Mouse (Mus musculus) small intestine, adult 2 months (tissue): ENCODE results near the gene F13a1. TPM values are rescaled to one million over a fixed set of nuclear protein-coding genes. Genes with fewer than 3 reads are reported as not detected.

Experiments used
- H3K27ac ChIP-seq: fragments of 200-500 bp; 2 replicates; pipeline ENCODE4 v1.5.1; 2012; ENCODE audit warnings: low read depth, low read length, control low read depth, inconsistent platforms; ENCODE audit not compliant: insufficient read depth
- H3K27me3 ChIP-seq: fragments of 200-500 bp; 2 replicates; pipeline ENCODE4 v1.6.1; 2012; ENCODE audit warnings: mild to moderate bottlenecking, moderate library complexity, low read length, inconsistent platforms; ENCODE audit not compliant: control insufficient read depth, insufficient read depth
- H3K36me3 ChIP-seq: fragments of 200-500 bp; 2 replicates; pipeline ENCODE4 v1.6.1; 2012; ENCODE audit warnings: mild to moderate bottlenecking, low read length, control low read depth, inconsistent platforms; ENCODE audit not compliant: control insufficient read depth, insufficient read depth
- H3K4me1 ChIP-seq: fragments of 200-500 bp; 2 replicates; pipeline ENCODE4 v1.6.1; 2012; ENCODE audit warnings: low read length, inconsistent platforms, mixed read lengths; ENCODE audit not compliant: control insufficient read depth, insufficient read depth, insufficient read length
- H3K4me3 ChIP-seq: fragments of 200-500 bp; 2 replicates; pipeline ENCODE4 v1.5.1; 2012; ENCODE audit warnings: low read depth, mild to moderate bottlenecking, control low read depth, inconsistent platforms, low read length, moderate library complexity
- CTCF ChIP-seq: fragments of 200-500 bp; IDR thresholded peaks from 2 replicates; pipeline ENCODE4 v1.5.1; 2012; ENCODE audit warnings: low read depth, mild to moderate bottlenecking, control low read depth, inconsistent platforms, low read length, moderate library complexity, mixed read lengths; ENCODE audit not compliant: insufficient replicate concordance, insufficient read length; ENCODE audit errors: extremely low read depth
- POLR2A ChIP-seq: fragments of 200-500 bp; IDR thresholded peaks from 2 replicates; pipeline ENCODE4 v1.6.1; 2012; ENCODE audit warnings: low read depth, mild to moderate bottlenecking, control low read depth, inconsistent platforms, low read length, moderate library complexity
- WGBS: fragments of 180-500 bp; shearing (Covaris S2); methylation state at CpG from one replicate; pipeline ENCODE4 v1.1.7; 2018; 5-methylcytosine and 5-hydroxymethylcytosine counted together
- polyA plus RNA-seq: library from polyadenylated mRNA; depleted of rRNA; stranded (reverse); fragments of >200 nt; gene quantifications from 2 replicates; pipeline ENCODE4 v1.2.3, GENCODE M21; 2012

Gene F13a1
- polyA plus RNA-seq, 1 experiment: 0.06 TPM

GRCm38 (mm10) chr13:36901603-36902002 is 148.4 kb downstream of the F13a1 start:
- H3K27me3 ChIP-seq: no peaks in the 10 kb centered on the region
- no peaks in the 10 kb centered on the region for H3K36me3 ChIP-seq
- H3K4me1 ChIP-seq: peaks cover 5% of the 10 kb centered on the region
- TF ChIP-seq CTCF (no peak), POLR2A (no peak)
- H3K4me3 ChIP-seq: no peak overlapping the region
- WGBS: 81% methylated on average over 3 of the region's 3 CpGs
- no peak overlapping the region for H3K27ac ChIP-seq

GRCm38 (mm10) chr13:36901016-36901415 is 149.0 kb downstream of the F13a1 start:
- Histone ChIP-seq H3K4me3 (no peak overlapping the region), H3K4me1 (peaks cover 5% of the 10 kb centered on the region), H3K27ac (no peak overlapping the region), H3K36me3 (no peaks in the 10 kb centered on the region), H3K27me3 (no peaks in the 10 kb centered on the region)
- WGBS: 59% methylated on average over 3 of the region's 3 CpGs
- TF ChIP-seq CTCF: no peak
- TF ChIP-seq POLR2A: no peak

DNA sequence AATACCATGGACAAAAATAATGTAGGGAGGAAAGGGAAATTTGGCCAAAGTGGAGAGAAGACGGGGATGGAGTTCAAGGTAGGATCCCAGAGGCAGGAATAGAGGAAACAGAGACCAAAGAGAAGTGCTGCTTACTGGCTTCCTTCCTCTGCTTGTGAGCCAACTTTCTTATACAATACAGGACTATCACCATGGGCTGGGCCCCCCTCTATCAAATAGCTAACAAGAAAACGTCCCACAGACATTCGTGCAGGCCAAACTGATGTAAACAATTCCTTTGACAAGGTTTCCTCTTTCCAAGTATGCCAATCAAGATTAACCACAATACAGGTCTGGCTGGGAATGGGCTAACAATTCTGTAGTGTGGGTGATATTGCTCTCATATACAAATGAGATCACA is 154.0 kb downstream of the F13a1 start:
- TF ChIP-seq POLR2A (no peak), CTCF (no peak)
- no peaks in the 10 kb centered on the region for H3K27me3 ChIP-seq
- no peak overlapping the region for H3K4me3 ChIP-seq
- no peak overlapping the region for H3K27ac ChIP-seq
- no peaks in the 10 kb centered on the region for H3K36me3 ChIP-seq
- peaks cover 2% of the 10 kb centered on the region; the same call in 1 of the 2 replicates for H3K4me1 ChIP-seq
- 43% methylated on average over 3 of the region's 3 CpGs for WGBS

DNA sequence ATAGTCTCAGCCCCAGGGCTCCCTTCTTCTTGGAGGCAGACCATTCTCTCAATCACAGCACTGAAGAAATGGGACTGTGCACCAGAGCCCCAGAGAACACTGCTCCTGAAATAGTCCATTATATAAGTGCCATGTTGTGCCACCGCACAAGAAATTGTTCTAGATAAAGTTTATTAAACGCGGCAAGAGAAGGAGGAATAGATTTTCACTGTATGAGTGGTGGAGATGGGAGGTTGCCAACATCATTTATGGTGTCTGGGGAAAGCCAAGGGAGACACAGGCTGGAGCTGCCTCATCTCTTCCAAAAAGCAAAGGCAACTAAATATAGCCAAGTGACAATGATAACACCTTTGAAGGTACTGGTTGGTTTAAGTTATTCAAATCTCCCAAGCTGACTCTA is 156.3 kb downstream of the F13a1 start:
- no peak overlapping the region for H3K4me3 ChIP-seq
- no peak overlapping the region for H3K27ac ChIP-seq
- no peaks in the 10 kb centered on the region for H3K27me3 ChIP-seq
- H3K36me3 ChIP-seq: no peaks in the 10 kb centered on the region
- 86% methylated on average over 3 of the region's 3 CpGs for WGBS
- no peaks in the 10 kb centered on the region for H3K4me1 ChIP-seq
- TF ChIP-seq POLR2A: no peak

DNA sequence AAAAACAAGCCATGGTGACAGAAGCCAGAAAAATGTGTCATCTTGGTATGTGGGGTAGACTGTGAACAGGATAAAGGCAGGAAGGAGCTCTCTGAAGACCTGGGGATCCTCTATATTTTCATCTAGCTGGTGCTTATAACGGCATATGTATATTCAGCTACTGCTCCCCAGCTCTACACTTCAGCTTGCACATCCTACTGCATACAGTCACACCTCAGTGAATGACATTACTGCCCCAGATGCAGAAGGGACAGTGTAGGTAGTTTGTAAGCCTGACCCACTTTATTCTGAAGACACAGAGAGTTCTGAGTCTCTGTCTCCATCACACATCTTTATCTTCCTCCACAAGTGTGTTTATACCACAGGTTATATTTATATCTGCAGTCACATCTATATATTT is 157.8 kb downstream of the F13a1 start:
- TF ChIP-seq POLR2A: no peak
- no peak for TF ChIP-seq CTCF
- no peak overlapping the region for H3K4me3 ChIP-seq
- no peak overlapping the region for H3K27ac ChIP-seq
- H3K27me3 ChIP-seq: no peaks in the 10 kb centered on the region
- H3K36me3 ChIP-seq: no peaks in the 10 kb centered on the region
- no peaks in the 10 kb centered on the region for H3K4me1 ChIP-seq
- WGBS: 88% methylated on average over 1 of the region's 1 CpGs

DNA sequence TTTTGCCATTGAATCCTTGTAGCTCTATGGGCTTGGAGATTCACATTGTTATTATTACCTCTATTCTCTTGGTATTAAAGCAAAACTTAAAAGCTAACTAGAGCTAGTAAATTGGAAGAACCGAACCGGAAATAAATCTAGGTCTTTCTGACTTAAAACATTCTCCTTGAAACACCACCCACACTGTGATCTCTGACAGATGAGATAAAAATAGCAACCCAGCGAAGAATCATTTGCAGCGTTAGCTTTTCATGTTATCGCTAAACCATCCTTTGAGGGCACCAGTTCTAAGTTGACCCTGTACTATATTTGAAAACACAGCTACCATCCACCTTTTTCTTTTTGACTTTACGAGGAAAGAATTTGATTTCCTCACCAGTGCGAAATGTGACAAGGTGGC is 164.1 kb downstream of the F13a1 start:
- H3K4me1 ChIP-seq: no peaks in the 10 kb centered on the region
- no peak overlapping the region for H3K27ac ChIP-seq
- no peak for TF ChIP-seq CTCF
- no peak for TF ChIP-seq POLR2A
- H3K36me3 ChIP-seq: no peaks in the 10 kb centered on the region
- WGBS: 89% methylated on average over 7 of the region's 7 CpGs
- H3K4me3 ChIP-seq: no peak overlapping the region
- H3K27me3 ChIP-seq: no peaks in the 10 kb centered on the region

DNA sequence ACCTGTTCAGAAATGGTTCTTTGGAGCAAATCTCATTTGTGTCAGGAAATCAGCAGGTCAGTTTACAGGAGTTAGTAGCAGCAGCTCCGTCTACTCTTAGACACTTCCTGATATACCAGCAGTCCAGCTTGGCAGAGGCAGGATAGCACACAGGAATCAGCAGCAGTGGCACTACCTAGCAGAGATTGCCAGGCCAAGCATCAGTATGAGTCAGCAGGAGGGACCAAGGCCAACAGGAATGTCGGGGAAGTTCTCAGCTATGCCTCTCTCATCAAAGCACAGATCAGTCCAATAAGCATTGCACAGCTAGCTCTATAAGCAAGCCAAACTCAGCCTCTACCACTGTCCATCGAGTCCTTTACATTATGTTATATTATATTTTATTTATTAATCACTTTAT is 210.9 kb downstream of the F13a1 start:
- Histone ChIP-seq H3K4me1 (no peaks in the 10 kb centered on the region), H3K36me3 (no peaks in the 10 kb centered on the region), H3K4me3 (no peak overlapping the region), H3K27ac (no peak overlapping the region), H3K27me3 (no peaks in the 10 kb centered on the region)
- 76% methylated on average over 3 of the region's 3 CpGs for WGBS
- TF ChIP-seq CTCF: no peak
- no peak for TF ChIP-seq POLR2A
